Mouse (Mus musculus): ENCODE data around the gene Gpr183.

Gene Gpr183

GRCm38 (mm10) chr14:121956291-121956690, 8.7 kb downstream of the Gpr183 start:
- no peak for DNase-seq

- no peak for DNase-seq
Observed at GRCm38 (mm10) chr14:121955176-121955795, 9.7 kb downstream of the Gpr183 start.

GRCm38 (mm10) chr14:121954608-121955007, 10.4 kb downstream of the Gpr183 start:
- no peak for DNase-seq

GRCm38 (mm10) chr14:121954129-121954528, 10.9 kb downstream of the Gpr183 start:
- DNase-seq, result no peak

GRCm38 (mm10) chr14:121952046-121952400, 13.0 kb downstream of the Gpr183 start:
- DNase-seq, result no peak

- DNase-seq, result no peak
Observed at GRCm38 (mm10) chr14:121951399-121952045, 13.5 kb downstream of the Gpr183 start.

- no peak for DNase-seq
Observed at GRCm38 (mm10) chr14:121949897-121950296, 15.1 kb downstream of the Gpr183 start.

GRCm38 (mm10) chr14:121949436-121949835, 15.6 kb downstream of the Gpr183 start:
- DNase-seq, result no peak

- DNase-seq, result no peak
Observed at GRCm38 (mm10) chr14:121947966-121948365, 17.0 kb downstream of the Gpr183 start.

GRCm38 (mm10) chr14:121947201-121947760, 17.7 kb downstream of the Gpr183 start:
- DNase-seq, result no peak

GRCm38 (mm10) chr14:121946728-121947127, 18.3 kb downstream of the Gpr183 start:
- DNase-seq, result no peak

- no peak for DNase-seq
Observed at GRCm38 (mm10) chr14:121946131-121946530, 18.9 kb downstream of the Gpr183 start.

GRCm38 (mm10) chr14:121939582-121939981, 25.4 kb downstream of the Gpr183 start:
- no peak for DNase-seq

- no peak for DNase-seq
Observed at GRCm38 (mm10) chr14:121938256-121939191, 26.5 kb downstream of the Gpr183 start.

- DNase-seq, result no peak
Observed at GRCm38 (mm10) chr14:121937601-121938255, 27.3 kb downstream of the Gpr183 start.

- DNase-seq, result no peak
Observed at GRCm38 (mm10) chr14:121936856-121937255, 28.1 kb downstream of the Gpr183 start.

- no peak for DNase-seq
Observed at GRCm38 (mm10) chr14:121936356-121936755, 28.6 kb downstream of the Gpr183 start.

GRCm38 (mm10) chr14:121934597-121934946, 30.4 kb downstream of the Gpr183 start:
- DNase-seq, result no peak

GRCm38 (mm10) chr14:121933906-121934596, 30.9 kb downstream of the Gpr183 start:
- DNase-seq, result no peak

- no peak for DNase-seq
Observed at GRCm38 (mm10) chr14:121932180-121932579, 32.8 kb downstream of the Gpr183 start.

- peak; percentile 29 for DNase-seq
Observed at GRCm38 (mm10) chr14:121931594-121931993, 33.4 kb downstream of the Gpr183 start.

- DNase-seq, result no peak
Observed at GRCm38 (mm10) chr14:121930731-121931383, 34.1 kb downstream of the Gpr183 start.

Measured in thymus, postnatal 25 days (tissue).